Mouse (Mus musculus): Measurements from ENCODE around the gene Lrwd1. TPM values are rescaled to one million over a fixed set of nuclear protein-coding genes. Genes with fewer than 3 reads are reported as not detected.

The Lrwd1 gene
- total RNA-seq, 2 experiments from 2014 or later, result 12.4 to 14.1 TPM

DNA sequence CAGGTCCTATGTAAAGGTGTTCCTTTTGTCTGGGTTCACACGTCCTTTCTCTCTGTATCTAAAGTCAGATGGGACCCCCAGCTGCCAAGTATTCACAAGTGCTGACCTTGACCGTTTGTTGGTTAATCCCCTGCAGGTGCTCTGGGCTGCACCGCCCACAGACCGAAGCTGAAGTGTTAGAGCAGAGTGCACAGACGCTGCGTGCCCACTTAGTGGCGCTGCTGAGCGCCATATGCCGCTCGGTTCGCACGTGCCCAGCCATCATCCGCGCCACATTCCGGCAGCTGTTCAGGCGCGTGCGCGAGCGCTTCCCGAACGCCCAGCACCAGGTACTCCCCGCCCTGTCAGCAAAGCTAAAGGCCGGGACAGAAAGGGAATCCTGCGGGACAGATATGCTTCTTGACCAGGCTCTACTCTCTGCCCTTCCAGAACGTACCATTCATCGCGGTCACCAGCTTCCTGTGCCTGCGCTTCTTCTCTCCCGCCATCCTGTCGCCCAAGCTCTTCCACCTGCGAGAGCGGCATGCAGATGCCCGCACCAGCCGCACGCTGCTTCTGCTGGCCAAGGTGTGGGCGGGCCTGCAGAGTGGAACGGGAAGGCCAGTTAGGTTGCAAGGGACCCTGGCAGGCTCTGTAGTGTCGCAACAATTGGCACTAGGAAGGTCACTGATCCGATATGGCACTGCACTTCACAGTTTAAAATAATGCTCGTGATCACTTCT, 33.6 kb downstream of the Lrwd1 start:
- intact Hi-C loops (cut with DNase I), result no loop called here
- peak; percentile 80 to 83 for DNase-seq (ENCODE audit: low spot score in 2 of 2)

DNA sequence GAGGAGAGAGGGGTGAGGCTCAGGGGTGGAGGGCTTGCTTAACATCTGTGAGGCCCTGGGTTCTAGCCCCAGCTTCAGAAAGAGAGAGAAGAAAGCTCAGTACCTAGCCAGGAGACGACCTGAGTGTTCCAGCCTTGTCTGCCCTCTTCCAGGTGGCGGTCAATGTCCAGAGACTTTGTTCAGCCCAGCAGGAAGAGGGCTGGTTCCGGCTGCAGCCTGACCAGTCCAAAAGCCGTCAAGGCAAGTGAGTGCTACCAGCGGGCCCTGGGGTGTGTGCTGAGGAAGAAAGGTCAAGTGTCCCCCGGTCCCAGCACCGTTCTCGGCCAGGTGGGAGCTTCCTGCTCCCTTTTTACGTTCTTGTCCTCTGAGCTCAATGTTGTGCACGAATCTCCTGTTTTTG, 37.3 kb downstream of the Lrwd1 start:
- no peak for DNase-seq (ENCODE audit: low spot score in 2 of 2)
- intact Hi-C loops (cut with DNase I), result no loop called here

DNA sequence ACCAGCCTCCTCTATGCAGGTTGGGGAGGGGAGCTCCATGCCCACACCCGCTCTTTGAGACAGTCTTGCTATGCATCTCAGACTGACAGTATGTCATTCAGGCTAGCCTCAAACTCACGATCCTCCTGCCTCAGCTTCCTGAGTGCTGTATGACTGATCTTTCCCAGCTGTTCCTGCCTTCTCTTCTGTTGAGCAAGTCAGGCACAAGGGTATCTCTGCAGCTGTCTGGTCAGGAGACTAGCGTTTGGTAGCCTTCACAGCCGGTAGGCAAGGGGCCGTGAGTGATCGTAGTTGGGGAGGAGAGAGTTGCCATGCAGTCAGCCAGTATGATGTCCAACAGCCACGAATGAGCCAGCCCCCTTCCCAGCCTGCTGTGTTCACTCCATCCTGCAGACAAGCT, 40.8 kb downstream of the Lrwd1 start:
- DNase-seq (ENCODE audit: low spot score in 2 of 2), result no peak
- intact Hi-C loops (cut with DNase I), result no loop called here

DNA sequence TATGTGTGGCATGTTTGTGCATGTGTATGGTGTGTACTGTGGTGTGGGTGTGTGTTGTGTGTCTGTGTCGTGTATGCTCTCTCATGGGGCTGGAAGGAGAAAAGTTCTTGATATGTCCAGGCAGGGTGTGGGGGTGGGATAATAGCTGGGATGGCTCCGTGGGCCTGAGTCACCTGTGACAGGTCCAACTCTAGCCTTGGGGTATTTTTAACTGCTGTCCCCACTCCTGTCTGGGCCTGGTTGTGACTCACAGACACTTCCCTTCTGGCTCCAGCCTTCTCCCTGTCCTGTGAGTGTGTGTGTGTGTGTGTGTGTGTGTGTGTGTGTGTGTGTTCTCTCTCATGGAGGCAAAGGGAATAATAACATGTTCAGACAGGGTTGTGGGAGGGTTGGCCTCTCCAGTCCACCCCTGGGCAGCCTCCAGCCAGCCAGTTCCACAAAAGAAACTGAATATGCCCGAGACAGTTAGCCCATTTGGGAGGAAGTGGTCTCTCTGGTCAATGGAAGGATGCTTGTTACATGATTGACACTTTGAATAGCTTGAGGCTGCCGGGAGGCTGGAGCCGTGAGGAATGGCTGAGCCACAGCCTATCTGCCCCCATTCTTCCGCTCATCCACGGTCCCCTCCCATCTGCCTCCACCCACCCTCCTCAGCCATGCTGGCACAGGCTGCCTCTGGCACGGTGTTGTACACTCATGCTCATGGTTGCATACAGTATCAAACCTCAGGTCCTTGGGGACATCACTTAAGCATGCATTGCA, 41.4 kb downstream of the Lrwd1 start:
- intact Hi-C loops (cut with DNase I), result no loop called here

DNA sequence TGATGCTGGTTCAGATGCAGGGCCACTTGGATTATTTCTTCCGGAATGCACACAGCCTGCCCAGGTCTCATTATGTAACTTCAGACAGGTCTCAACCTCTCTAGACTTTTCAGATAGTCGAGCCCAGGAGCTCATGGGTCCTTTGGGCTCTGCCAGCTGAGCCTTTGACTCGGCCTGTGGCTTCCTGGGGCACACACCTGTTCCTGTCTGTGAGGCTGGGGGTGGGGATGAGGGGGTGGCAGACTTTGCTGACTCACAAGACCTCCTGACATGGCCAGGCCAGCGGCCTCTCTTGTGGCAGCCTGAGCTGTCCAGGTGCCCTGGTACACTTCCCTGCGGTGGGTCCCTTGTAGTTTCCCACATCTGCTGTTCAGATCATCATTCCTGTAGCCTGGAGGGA, 43.9 kb downstream of the Lrwd1 start:
- no peak for DNase-seq (ENCODE audit: low spot score in 2 of 2)
- intact Hi-C loops (cut with DNase I), result no loop called here

More for the DNA sequence above, 41.4 kb downstream of the Lrwd1 start:
- DNase-seq (ENCODE audit: low spot score in 2 of 2), result no peak

DNA sequence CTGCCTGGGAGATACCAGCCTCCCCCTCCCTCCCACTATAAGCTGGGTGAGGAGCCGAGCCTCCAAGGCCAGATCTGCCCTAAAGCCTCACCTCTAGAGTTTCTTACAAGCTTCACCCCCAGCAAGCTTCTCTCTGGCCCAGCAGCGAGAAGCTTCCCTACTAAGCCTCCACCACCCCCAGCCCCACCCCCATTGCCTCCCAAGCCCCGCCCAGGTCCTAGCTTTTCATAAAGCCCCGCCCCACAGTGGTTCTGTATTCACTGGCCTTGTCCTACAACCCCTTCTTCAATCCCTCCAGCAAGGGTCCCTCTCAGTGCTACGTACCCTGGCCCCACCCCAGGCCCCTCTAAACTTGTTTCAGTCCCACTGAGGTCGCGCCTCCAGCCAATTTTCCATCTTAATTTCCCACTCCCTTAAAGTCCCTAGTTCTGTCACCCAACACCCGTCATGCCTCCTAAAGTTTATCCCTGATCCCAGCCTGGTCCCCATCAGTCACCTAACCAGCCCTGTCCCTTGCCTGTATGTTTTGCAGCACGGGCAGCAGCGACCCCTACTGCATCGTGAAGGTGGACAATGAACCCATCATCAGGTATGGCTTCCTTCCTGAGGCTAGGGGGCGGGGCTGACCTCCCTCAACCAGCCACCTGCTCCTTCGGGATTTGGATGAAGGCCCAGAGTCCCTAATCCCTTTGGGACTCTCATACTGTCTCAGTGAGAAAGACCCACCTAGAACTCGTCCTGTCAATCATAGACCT, 46.9 kb downstream of the Lrwd1 start:
- intact Hi-C loops (cut with DNase I), result no loop called here

DNA sequence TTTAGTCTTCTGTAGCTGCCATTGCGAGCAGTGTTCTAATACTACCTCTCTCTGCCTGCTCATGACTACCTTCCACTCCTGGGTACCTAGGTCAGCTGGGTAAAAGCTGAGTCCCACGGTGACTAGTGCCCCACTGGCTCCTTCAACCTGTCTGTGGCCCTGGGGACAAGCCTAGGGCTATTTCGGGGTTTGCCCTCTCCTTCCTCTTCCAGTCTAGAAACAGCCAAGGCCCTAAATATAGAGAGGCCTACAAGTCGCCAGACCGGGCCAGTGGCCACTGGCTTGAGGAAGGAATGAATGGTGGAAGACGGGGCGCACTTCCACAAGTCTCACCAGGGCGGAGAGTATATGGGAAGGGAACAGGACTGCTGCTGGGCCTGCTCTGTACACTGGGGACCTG, 49.6 kb downstream of the Lrwd1 start:
- no peak for DNase-seq (ENCODE audit: low spot score in 2 of 2)
- intact Hi-C loops (cut with DNase I), result no loop called here

More for the DNA sequence above, 46.9 kb downstream of the Lrwd1 start:
- no peak for DNase-seq (ENCODE audit: low spot score in 2 of 2)

DNA sequence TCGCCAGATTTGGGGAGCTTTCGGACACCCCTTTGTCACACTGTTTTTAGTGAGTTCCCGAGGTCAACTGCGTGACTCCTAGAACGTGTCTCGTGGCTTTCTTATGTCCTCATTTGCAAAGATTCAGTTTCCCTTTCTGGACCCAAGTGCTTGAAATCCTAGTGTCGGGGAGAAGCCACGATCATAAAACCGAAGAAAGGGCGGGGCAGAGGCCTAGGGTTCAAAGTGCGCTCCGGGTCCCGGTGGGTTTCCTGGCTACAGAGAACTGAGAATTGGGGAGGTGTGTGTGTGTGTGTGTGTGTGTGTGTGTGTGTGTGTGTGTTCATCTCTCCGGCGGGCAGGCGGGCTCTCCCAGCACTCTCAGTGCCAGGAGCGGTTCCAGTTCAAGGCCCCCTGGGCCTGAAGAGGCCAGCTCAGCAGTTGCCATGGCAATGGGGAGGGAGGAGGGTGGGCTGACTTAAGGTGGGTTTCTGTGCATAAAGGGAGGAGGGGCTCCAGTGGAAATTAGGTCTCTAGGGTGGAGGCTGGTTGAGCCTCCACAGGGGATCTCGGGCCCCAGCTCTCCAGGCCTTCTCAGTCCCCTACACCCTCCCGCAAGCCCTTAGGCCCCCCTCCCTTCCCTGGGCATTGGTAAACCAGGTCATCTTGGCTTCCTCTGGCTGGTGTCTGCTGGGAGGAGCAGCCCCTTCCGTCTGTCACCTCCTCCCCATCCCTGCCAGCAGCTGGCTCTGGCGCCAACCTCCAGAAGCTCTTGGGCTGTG, 50.8 kb downstream of the Lrwd1 start:
- DNase-seq (ENCODE audit: low spot score in 2 of 2), result no peak
- intact Hi-C loops (cut with DNase I), result no loop called here

DNA sequence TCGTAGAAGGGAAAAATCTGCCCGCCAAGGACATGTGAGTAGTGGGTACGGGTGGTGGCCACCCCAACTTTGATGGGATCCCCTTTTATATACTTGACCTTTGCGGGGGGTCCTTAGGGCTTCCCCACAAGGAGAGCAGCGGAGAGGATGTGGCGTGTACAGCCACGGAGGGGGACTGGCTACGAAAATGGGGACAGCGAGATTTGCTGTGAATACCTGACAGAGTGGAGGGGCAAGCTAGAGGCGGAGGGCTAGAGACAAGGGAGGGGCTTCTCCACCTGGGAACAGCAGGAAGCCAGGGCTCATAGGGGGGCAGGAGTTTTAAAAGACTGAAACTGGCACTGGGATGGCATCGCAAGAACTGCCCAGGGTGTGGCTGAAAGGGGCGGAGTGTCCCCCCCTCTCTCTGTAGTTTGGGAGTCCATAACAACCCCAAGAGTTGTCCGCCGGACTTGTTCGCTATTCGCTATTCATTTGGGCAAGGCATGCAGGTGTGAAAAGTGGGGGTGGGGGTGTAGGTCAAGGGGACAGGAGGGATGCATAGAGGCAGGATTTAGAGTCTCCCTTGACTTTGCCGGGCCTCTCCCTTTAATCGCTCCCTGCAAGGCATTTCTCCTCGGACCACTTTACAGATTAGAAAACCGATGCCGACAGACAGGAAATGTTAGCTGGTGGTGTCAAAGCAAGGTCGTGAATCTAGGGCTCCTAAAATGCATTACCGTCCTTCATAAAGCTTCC, 51.6 kb downstream of the Lrwd1 start:
- intact Hi-C loops (cut with DNase I), result no loop called here
- no peak for DNase-seq (ENCODE audit: low spot score in 2 of 2)

DNA sequence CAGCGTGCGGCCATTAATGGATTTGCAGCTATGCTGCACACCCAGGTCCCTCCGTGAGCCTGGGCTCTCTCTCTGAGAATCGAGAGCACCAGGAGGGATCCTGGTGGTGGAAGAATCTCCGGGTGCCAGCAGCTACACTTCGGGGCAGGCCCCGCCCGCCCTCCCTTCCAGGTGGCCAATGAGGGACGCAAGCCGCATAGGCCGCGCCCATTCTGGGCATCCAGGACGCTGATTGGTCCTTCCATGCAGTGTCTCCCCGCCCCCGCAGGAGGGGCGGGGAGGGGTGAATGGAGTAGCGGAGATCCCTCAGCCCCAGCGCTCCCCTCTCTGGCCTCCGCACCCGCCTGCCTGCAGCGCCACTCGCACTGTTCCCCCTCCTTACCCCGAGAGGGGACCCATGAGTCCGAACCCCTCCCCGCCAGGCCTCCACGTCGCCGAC, 52.2 kb downstream of the Lrwd1 start, which contains the start of gene Rasa4:
Rasa4 (plus strand) TSS at position 248 of the 439 bp plus-strand sequence.
- DNase-seq (ENCODE audit: low spot score in 2 of 2), result peak; percentile 94 to 96
- intact Hi-C loops (cut with DNase I), result no loop called here

DNA sequence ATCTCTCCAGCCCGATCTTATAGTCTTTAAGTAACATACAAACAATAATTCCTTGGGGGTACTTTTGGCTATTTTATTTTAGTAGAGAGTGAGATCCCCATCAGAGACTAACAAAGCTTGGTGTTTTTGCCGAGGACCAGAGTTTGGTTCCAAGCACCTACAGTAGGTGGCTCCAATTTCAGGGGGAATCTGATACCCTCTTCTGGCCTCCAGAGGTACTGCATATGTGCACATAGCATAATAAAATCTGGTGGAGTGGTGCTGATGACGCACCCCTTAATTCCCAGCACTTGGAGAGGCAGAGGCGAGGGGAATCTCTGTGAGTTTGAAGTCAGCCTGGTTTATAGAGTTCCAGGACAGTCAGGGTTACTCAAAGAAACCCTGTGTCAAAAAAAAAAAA, 53.5 kb downstream of the Lrwd1 start:
- intact Hi-C loops (cut with DNase I), result no loop called here
- no peak for DNase-seq (ENCODE audit: low spot score in 2 of 2)

DNA sequence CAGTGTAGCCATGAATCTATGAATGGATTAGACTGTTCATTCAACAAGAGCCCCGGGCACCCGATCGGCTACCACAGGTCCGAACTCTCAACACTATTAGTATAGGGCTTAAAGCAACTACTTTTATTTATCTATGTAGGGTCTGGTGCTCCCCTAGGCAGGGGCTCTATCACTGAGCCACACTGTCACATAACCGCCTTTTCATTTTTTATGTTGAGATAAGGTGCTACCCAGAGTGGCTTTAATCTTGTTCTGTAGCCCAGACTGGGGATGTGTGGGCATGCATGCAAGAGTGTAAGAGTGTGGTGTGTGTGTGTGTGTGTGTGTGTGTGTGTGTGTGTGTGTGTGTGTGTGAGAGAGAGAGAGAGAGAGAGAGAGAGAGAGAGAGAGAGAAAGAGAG, 57.7 kb downstream of the Lrwd1 start:
- intact Hi-C loops (cut with DNase I), result no loop called here
- no peak for DNase-seq (ENCODE audit: low spot score in 2 of 2)

DNA sequence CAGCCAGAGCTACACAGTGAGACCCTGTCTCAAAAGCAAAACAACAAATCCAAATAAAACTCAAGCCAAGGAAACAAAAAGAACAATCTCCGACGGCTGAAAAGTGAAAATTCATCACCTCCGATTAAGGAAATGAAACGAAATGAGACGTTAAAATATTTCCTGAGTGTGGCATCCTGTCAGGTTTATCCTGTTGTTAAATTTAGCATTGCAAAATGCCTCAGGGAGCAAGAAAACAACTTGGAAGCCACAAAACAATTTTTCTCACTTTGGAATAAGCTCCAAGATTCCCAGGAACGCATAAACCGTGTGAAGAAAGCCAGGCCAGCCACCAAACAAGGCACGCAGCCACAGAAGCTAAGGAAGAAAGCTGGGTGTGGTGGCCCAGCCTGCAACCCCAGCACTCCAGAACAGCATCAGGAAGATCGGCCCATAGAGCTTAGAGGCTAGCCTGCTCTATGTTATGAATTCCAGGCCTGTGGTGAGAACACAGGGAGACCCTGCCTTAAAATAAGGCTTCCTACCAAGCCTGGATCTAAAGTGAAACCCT, 58.8 kb downstream of the Lrwd1 start:
- intact Hi-C loops (cut with DNase I), result no loop called here
- no peak for DNase-seq (ENCODE audit: low spot score in 2 of 2)

DNA sequence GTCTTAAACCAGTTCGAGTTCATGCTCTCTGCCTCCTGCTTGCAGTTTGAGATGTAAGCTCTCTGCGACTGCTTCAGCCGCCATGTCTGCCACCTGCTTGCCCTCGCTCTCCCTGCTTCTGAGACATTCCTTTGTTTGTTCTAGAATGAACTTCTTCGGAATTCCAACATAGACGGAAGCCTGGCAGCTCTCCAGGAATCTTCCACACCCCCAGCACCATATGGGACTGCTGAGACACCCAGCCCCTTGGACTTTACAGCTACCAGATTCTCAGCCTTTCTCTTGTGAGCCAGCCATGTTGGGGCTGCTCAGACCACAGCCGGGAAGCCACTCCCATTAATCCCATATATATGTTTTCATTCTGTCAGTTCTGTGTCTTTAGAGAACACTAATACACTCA, 59.6 kb downstream of the Lrwd1 start:
- DNase-seq (ENCODE audit: low spot score in 2 of 2), result peak in 1 of 2 experiments; percentile 48
- intact Hi-C loops (cut with DNase I), result no loop called here

DNA sequence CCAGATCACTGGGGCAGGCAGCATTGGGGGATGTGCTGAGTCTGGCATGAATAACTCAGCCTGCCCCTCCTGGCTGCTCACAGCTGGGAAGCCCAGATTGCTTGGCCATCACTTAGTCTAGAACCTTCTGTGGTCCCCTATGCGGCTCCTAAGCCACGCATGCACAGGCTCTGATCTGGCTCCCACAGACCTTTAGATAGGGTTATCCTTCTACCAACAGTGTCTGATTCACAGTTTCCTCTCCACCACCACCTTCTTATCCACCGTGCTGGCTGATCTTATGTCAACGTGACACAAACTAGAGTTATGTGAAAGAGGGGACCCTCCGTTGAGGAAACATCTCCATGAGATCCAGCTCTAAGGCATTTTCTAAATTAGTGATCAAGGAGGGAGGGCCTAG, 60.8 kb downstream of the Lrwd1 start:
- intact Hi-C loops (cut with DNase I), result no loop called here
- DNase-seq (ENCODE audit: low spot score in 2 of 2), result no peak

DNA sequence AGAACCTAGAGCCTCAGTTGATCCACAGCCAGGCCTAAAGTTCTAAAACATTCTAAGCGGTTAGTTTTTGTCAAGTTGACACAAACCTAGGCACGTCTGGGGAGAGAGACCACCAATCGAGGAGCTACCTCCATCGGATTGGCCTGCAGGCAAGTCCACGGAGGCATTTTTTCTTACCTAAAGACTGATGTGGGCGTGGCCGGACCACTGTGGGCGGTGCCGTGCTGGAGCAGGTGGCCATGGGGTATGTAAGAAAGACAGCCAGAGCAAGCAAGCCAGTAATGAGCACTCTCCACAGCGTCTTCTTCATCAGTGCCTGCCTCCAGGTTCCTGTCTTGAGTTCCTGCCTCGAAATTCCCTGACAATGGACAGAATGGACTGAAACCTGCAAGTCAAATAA, 62.3 kb downstream of the Lrwd1 start:
- DNase-seq (ENCODE audit: low spot score in 2 of 2), result no peak
- intact Hi-C loops (cut with DNase I), result no loop called here

DNA sequence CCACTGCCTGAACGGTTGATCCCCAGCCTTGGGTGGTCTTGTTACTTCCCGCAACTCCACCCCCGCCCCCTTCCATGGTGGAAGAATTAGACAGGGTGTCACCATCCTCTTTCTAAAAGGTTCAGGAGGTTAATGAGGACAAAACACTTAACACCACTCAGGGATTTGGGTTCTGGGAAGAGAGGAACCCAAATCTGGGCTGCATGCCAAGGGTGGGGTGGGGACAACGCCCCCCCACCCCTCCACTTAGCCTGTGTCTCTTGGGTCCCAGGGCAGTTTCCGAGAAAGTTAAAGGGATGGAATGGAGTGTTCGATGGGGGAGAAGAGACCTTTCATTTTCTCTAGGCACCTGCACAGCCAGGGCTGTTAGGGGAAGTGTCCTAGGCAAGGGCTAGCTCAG, 62.8 kb downstream of the Lrwd1 start:
- intact Hi-C loops (cut with DNase I), result no loop called here
- DNase-seq (ENCODE audit: low spot score in 2 of 2), result no peak
